Mouse (Mus musculus) forebrain, embryonic 13.5 days (tissue): ENCODE data around the gene Dynlrb1. TPM values are rescaled to one million over a fixed set of nuclear protein-coding genes. Genes with fewer than 3 reads are reported as not detected.

Experiments used
- ATAC-seq: fragments of 200-750 bp; cut with Nextera tagmentation; 2 replicates; pipeline ENCODE4 v1.8.0; 2017
- H3K27ac ChIP-seq: fragments of 300-500 bp; sonication (generic); 2 replicates; pipeline ENCODE4 v1.5.1; 2015; ENCODE audit warnings: inconsistent platforms, mild to moderate bottlenecking, moderate library complexity
- H3K27me3 ChIP-seq: fragments of 300-500 bp; sonication (generic); 2 replicates; pipeline ENCODE4 v1.6.1; 2015; ENCODE audit warnings: mild to moderate bottlenecking, inconsistent platforms
- H3K36me3 ChIP-seq: fragments of 300-500 bp; sonication (generic); 2 replicates; pipeline ENCODE4 v1.6.1; 2015; ENCODE audit warnings: mild to moderate bottlenecking, inconsistent platforms; ENCODE audit not compliant: poor library complexity, severe bottlenecking
- H3K4me1 ChIP-seq: fragments of 300-500 bp; sonication (generic); 2 replicates; pipeline ENCODE4 v1.6.1; 2015; ENCODE audit warnings: inconsistent platforms
- H3K4me2 ChIP-seq: fragments of 300-500 bp; sonication (generic); 2 replicates; pipeline ENCODE4 v1.6.1; 2015; ENCODE audit warnings: inconsistent platforms, mild to moderate bottlenecking, moderate library complexity
- H3K4me3 ChIP-seq: fragments of 300-500 bp; sonication (generic); 2 replicates; pipeline ENCODE4 v1.5.1; 2015; ENCODE audit warnings: mild to moderate bottlenecking, inconsistent platforms
- H3K9ac ChIP-seq: fragments of 300-500 bp; sonication (generic); 2 replicates; pipeline ENCODE4 v1.6.1; 2015; ENCODE audit warnings: mild to moderate bottlenecking, inconsistent platforms
- H3K9me3 ChIP-seq: fragments of 300-500 bp; sonication (generic); replicated peaks from 2 replicates; pipeline ENCODE4 v1.6.1; 2016; ENCODE audit warnings: inconsistent platforms
- WGBS: fragments of 180-500 bp; shearing (Covaris S2); methylation state at CpG from one replicate; pipeline ENCODE4 v1.1.7; 2015; 5-methylcytosine and 5-hydroxymethylcytosine counted together
- polyA plus RNA-seq: library from polyadenylated mRNA; unstranded; fragments of >200 nt; fragmentation: Nextera tagmentation; extraction: Ambion mirVana; gene quantifications from 2 replicates; pipeline ENCODE4 v1.2.1, GENCODE M21; 2015

The Dynlrb1 gene
- polyA plus RNA-seq, 1 experiment from 2014 or later: 639 TPM

DNA sequence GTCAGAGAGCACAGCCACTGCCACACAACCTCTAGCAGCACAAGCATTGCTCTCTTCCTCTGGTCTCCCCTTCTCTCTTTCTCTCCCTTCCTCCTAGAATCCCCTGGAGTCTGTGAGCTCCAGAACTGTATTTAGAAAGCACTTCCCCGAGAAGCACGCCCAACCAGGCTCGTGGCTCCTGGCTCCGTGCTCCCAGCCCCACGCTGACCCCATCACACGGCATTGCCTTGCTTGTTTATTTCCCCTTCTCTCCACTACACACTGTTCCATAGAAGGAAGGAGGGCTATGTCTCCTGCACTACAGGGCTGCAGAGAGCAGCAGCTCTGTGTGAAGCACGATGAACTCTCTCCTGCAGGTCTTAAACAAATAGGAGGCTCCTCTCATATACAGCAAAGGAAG, 48.3 kb downstream of the Dynlrb1 start:
- Histone ChIP-seq H3K4me3 (no peak overlapping the region), H3K36me3 (peaks cover 47% of the 10 kb centered on the region), H3K27ac (no peak overlapping the region; the same call in 1 of the 2 replicates), H3K9me3 (no peaks in the 10 kb centered on the region), H3K9ac (no peak overlapping the region), H3K4me2 (no peak overlapping the region), H3K27me3 (no peaks in the 10 kb centered on the region), H3K4me1 (no peaks in the 10 kb centered on the region)
- 84% methylated on average over 7 of the region's 7 CpGs for WGBS
- ATAC-seq: no peak

DNA sequence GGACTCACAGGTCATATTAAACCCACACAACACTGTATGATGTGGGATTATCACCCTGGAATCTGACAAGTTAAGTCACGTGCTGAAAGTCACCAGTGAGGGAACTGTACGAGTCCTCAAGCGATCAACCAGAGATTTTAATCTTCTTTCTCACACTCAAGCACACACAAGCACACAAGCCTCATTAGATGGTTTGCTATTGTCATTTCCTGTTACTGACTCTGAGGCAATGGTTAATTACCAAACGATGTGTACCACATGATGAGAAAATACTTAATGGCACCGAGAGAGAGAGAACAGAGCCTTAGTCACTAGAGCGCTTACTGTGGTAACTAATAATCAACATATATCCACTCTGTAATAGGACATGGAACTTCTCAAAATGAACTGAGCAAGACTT, 49.4 kb downstream of the Dynlrb1 start:
- H3K27me3 ChIP-seq: no peaks in the 10 kb centered on the region
- peaks cover 46% of the 10 kb centered on the region for H3K36me3 ChIP-seq
- H3K9me3 ChIP-seq: no peaks in the 10 kb centered on the region
- H3K4me3 ChIP-seq: no peak overlapping the region
- 78% methylated on average over 6 of the region's 6 CpGs for WGBS
- H3K4me2 ChIP-seq: no peak overlapping the region
- no peak overlapping the region for H3K27ac ChIP-seq
- no peak for ATAC-seq
- H3K4me1 ChIP-seq: no peaks in the 10 kb centered on the region
- no peak overlapping the region for H3K9ac ChIP-seq

DNA sequence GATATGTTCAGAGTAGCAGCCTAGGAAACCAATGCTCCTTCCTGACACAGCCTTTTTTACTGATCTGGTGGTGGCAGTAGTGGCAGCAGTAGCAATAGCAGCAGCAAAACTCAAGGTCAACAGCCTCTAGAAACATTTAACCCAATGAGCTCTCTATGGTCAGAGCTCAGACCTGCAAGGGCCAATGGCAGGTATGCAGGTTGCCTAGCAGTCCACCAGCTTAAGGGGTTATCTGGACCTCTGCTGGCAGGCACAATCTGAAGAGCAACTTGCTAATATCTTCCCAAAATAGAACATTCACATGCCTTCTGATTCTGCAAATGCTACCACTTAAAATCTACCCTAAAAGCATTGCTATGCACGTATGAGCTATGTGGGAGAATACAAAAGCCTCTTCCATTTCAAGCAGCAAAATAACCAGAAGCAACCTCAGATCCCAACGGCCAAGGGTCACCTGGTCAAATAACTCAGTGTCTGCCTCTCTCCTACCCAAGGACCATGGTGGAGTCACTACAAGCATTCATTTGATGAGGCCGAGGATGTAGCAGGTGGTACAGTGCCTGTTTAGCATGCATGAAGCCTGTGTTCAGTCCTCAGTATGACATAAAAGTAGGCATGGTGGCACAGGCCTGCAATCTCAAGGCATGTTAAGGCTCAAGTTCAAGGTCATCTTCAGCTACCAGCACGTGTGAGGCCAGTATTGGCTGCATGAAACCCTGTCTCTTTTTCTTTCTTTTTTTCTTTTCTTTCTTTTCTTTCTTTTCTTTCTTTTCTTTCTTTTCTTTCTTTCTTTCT, 51.3 kb downstream of the Dynlrb1 start:
- H3K4me1 ChIP-seq: no peaks in the 10 kb centered on the region
- H3K27ac ChIP-seq: no peak overlapping the region
- no peak for ATAC-seq
- no peaks in the 10 kb centered on the region for H3K9me3 ChIP-seq
- peaks cover 59% of the 10 kb centered on the region for H3K36me3 ChIP-seq
- no peak overlapping the region for H3K4me2 ChIP-seq
- no peak overlapping the region for H3K4me3 ChIP-seq
- H3K27me3 ChIP-seq: no peaks in the 10 kb centered on the region
- 85% methylated on average over 4 of the region's 4 CpGs for WGBS
- H3K9ac ChIP-seq: no peak overlapping the region

DNA sequence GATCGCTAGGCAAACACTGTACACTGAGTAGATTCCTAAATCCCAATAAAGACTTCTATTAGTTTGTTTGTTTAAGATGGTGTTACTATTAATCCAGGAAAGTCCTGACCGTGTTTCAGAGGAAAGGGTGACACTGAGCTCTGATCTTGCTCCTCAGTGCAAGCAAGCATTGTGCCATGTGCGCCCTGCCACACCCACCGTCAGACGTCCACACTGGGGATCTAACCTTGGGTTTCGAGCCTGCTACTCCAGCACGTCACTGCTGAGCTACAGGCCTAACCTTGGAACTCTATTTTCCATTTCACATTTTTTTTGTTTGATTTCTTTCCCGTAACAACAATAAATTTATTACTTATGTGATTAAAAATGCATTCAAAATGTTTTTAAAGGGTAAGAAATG, 53.7 kb downstream of the Dynlrb1 start:
- Histone ChIP-seq H3K9ac (no peak overlapping the region), H3K4me1 (no peaks in the 10 kb centered on the region), H3K27me3 (no peaks in the 10 kb centered on the region), H3K4me3 (no peak overlapping the region), H3K27ac (no peak overlapping the region), H3K36me3 (peaks cover 62% of the 10 kb centered on the region), H3K4me2 (no peak overlapping the region), H3K9me3 (no peaks in the 10 kb centered on the region)
- 94% methylated on average over 8 of the region's 8 CpGs for WGBS
- no peak for ATAC-seq

DNA sequence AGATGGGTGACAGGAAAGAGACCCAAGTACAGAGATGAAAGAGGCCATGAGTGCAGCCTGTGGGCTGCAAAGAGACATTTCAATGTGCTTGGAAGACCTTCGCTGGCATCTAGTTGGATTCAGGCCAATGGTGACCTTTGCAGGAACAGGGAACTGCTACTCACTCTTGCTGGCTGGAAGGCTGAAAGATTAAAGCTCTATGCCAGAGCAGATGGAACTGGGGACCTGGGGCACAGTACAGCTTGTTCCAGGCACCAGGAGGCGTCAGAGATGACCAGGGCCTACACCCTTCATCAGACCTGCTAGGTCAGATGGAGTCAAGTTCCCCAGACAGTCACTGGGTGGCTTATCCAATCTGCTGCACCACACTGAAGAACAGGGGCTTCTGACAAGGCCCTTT, 57.0 kb downstream of the Dynlrb1 start:
- Histone ChIP-seq H3K27ac (no peak overlapping the region), H3K4me1 (no peaks in the 10 kb centered on the region), H3K36me3 (peaks cover 84% of the 10 kb centered on the region), H3K4me3 (no peak overlapping the region), H3K9ac (no peak overlapping the region), H3K27me3 (no peaks in the 10 kb centered on the region), H3K4me2 (no peak overlapping the region), H3K9me3 (no peaks in the 10 kb centered on the region)
- ATAC-seq: no peak
- WGBS: 83% methylated on average over 2 of the region's 2 CpGs

DNA sequence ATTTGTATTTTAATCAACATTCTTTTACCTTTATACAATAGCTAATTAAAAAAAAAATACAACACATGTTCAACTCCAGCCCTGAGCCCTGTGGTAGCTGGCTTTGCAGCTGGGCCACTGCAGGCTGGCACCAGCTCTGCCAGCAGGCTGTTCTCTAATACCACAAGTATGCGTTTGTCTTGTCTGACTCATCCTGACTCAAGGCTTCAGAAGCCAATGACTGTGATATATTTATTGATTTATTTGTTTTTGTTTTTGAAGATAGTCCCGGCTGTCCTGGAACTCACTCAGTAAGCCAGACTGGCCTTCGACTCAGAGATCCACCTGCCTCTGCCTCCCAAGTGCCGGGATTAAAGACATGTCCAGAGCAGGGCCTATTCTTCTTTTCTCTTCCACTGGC, 57.6 kb downstream of the Dynlrb1 start:
- H3K4me2 ChIP-seq: no peak overlapping the region
- H3K27me3 ChIP-seq: no peaks in the 10 kb centered on the region
- no peak overlapping the region for H3K27ac ChIP-seq
- H3K4me1 ChIP-seq: no peaks in the 10 kb centered on the region
- no peak overlapping the region for H3K9ac ChIP-seq
- no peaks in the 10 kb centered on the region for H3K9me3 ChIP-seq
- no peak for ATAC-seq
- peaks cover 89% of the 10 kb centered on the region for H3K36me3 ChIP-seq
- no peak overlapping the region for H3K4me3 ChIP-seq
- WGBS: 95% methylated on average over 4 of the region's 4 CpGs

DNA sequence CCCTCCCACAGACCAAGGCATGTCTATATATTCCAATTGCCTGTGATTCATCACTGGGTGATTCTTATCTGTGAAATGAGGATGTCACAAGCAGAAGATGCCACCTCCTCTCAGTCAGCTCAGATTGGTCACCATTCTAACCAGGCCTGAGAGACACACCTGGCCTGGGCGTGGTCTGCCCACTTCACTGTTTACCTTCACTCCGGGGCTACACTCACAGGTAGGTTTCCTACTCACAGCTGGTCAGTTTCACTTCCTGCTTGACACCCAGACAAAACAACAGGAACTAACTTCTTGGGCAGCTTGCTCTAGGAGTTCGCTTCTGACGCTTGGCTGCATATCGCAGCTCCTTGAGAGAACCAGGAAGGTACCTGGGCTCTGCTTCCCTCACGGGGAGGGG, 59.1 kb downstream of the Dynlrb1 start:
- WGBS: 97% methylated on average over 6 of the region's 6 CpGs
- Histone ChIP-seq H3K36me3 (peaks cover 94% of the 10 kb centered on the region), H3K27ac (no peak overlapping the region), H3K27me3 (no peaks in the 10 kb centered on the region), H3K9me3 (no peaks in the 10 kb centered on the region), H3K4me1 (no peaks in the 10 kb centered on the region), H3K9ac (no peak overlapping the region), H3K4me2 (no peak overlapping the region), H3K4me3 (no peak overlapping the region)
- no peak for ATAC-seq

DNA sequence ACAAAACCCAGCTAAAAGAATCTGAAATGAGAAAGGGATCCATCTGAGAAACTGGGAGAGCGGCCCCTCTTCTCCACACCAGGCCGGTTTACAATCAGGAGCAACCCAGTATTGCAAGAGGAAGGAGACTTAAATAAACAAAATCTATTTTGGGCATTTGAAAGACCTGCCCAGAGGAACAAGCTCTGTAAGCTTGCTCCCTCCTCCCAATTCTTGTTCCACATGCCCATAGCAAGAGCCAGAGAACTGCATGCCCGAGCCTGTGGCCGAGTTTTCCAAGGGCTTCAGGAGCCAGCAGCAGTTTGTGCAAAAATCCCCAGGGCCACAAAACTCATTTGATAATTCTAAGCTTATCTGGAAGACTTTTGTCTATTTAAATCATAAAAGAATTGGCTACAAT, 63.2 kb downstream of the Dynlrb1 start:
- Histone ChIP-seq H3K9me3 (no peaks in the 10 kb centered on the region), H3K27ac (no peak overlapping the region), H3K4me2 (no peak overlapping the region), H3K36me3 (peaks cover 76% of the 10 kb centered on the region), H3K4me1 (no peaks in the 10 kb centered on the region), H3K4me3 (no peak overlapping the region), H3K9ac (no peak overlapping the region), H3K27me3 (no peaks in the 10 kb centered on the region)
- ATAC-seq: no peak
- WGBS: 93% methylated on average over 4 of the region's 4 CpGs

Other genes starting within 250 kb of the Dynlrb1 start
- 0.06 and 0.14 TPM in 2 replicates for gene Gm14226, start 218.3 kb upstream of the Dynlrb1 start, polyA plus RNA-seq
- 53.9 and 57.0 TPM in 2 replicates for gene Ahcy, start 162.0 kb upstream of the Dynlrb1 start, polyA plus RNA-seq
- gene Itch, start 103.0 kb upstream of the Dynlrb1 start, polyA plus RNA-seq: 53.2 and 56.8 TPM in 2 replicates
- gene Map1lc3a, start 39.8 kb downstream of the Dynlrb1 start, polyA plus RNA-seq: 209 and 234 TPM in 2 replicates
- 44.6 and 49.1 TPM in 2 replicates for gene Pigu, start 120.9 kb downstream of the Dynlrb1 start, polyA plus RNA-seq
- 72.3 and 72.8 TPM in 2 replicates for gene Trp53inp2, start 144.5 kb downstream of the Dynlrb1 start, polyA plus RNA-seq
- 29.6 and 30.5 TPM in 2 replicates for gene Ncoa6, start 237.4 kb downstream of the Dynlrb1 start, polyA plus RNA-seq